Mouse (Mus musculus): ENCODE measurements around the gene Rbm5. TPM values are rescaled to one million over a fixed set of nuclear protein-coding genes. Genes with fewer than 3 reads are reported as not detected.

Gene Rbm5
- polyA plus RNA-seq, 1 experiment from 2014 or later = 212 TPM

GRCm38 (mm10) chr9:107769445-107770000 lies 1.3 kb downstream of the Rbm5 start:
- H3K27ac ChIP-seq (ENCODE audit: low read length) = no peak overlapping the region
- ATAC-seq (ENCODE audit: low read depth) = no peak
- no peaks in the 10 kb centered on the region for H3K9me3 ChIP-seq (ENCODE audit: control insufficient read depth, low read length)

GRCm38 (mm10) chr9:107768851-107769250 lies 1.9 kb downstream of the Rbm5 start:
- Histone ChIP-seq H3K27me3 (ENCODE audit: control insufficient read depth, insufficient read depth, low read depth, low read length) (no peaks in the 10 kb centered on the region), H3K4me2 (ENCODE audit: low read depth, low read length) (peak overlapping the region; percentile 76), H3K9me3 (ENCODE audit: control insufficient read depth, low read length) (no peaks in the 10 kb centered on the region), H3K9ac (ENCODE audit: low read length) (no peak overlapping the region; the same call in 1 of the 2 replicates), H3K4me3 (ENCODE audit: low read length) (no peak overlapping the region), H3K36me3 (ENCODE audit: control insufficient read depth, insufficient read depth, low read length) (peaks cover 36% of the 10 kb centered on the region), H3K27ac (ENCODE audit: low read length) (no peak overlapping the region), H3K4me1 (replicated peaks; ENCODE audit: control insufficient read depth, insufficient read depth, low read length) (peaks cover 9% of the 10 kb centered on the region)
- ATAC-seq (ENCODE audit: low read depth) = no peak
- 83% methylated on average over 5 of the region's 5 CpGs for WGBS

More at GRCm38 (mm10) chr9:107769445-107770000, 1.3 kb downstream of the Rbm5 start:
- peak overlapping the region; percentile 100 for H3K9ac ChIP-seq (ENCODE audit: low read length)
- H3K27me3 ChIP-seq (ENCODE audit: control insufficient read depth, insufficient read depth, low read depth, low read length) = no peaks in the 10 kb centered on the region
- H3K4me3 ChIP-seq (ENCODE audit: low read length) = peak overlapping the region; percentile 96
- H3K4me1 ChIP-seq (replicated peaks; ENCODE audit: control insufficient read depth, insufficient read depth, low read length) = peaks cover 9% of the 10 kb centered on the region
- WGBS = 9% methylated on average over 4 of the region's 4 CpGs
- peaks cover 31% of the 10 kb centered on the region for H3K36me3 ChIP-seq (ENCODE audit: control insufficient read depth, insufficient read depth, low read length)
- peak overlapping the region; percentile 76 for H3K4me2 ChIP-seq (ENCODE audit: low read depth, low read length)

GRCm38 (mm10) chr9:107759593-107759992 lies 11.2 kb downstream of the Rbm5 start:
- Histone ChIP-seq H3K27me3 (ENCODE audit: control insufficient read depth, insufficient read depth, low read depth, low read length) (no peaks in the 10 kb centered on the region), H3K9ac (ENCODE audit: low read length) (no peak overlapping the region), H3K4me1 (replicated peaks; ENCODE audit: control insufficient read depth, insufficient read depth, low read length) (no peaks in the 10 kb centered on the region), H3K4me2 (ENCODE audit: low read depth, low read length) (no peak overlapping the region), H3K9me3 (ENCODE audit: control insufficient read depth, low read length) (no peaks in the 10 kb centered on the region), H3K36me3 (ENCODE audit: control insufficient read depth, insufficient read depth, low read length) (peaks cover 79% of the 10 kb centered on the region), H3K27ac (ENCODE audit: low read length) (no peak overlapping the region), H3K4me3 (ENCODE audit: low read length) (no peak overlapping the region)
- whole genome bisulfite sequencing = 91% methylated on average over 6 of the region's 6 CpGs
- no peak for ATAC-seq (ENCODE audit: low read depth)

- H3K36me3 ChIP-seq (ENCODE audit: control insufficient read depth, insufficient read depth, low read length) = peaks cover 79% of the 10 kb centered on the region
These were observed 20.4 kb downstream of the Rbm5 start for GRCm38 (mm10) chr9:107750378-107750777.

GRCm38 (mm10) chr9:107748063-107748462 lies 22.7 kb downstream of the Rbm5 start:
- no peak for ATAC-seq (ENCODE audit: low read depth)
- WGBS = 94% methylated on average over 3 of the region's 3 CpGs
- Histone ChIP-seq H3K9me3 (ENCODE audit: control insufficient read depth, low read length) (peaks cover 6% of the 10 kb centered on the region; the same call in 1 of the 2 replicates), H3K27ac (ENCODE audit: low read length) (no peak overlapping the region), H3K36me3 (ENCODE audit: control insufficient read depth, insufficient read depth, low read length) (peaks cover 91% of the 10 kb centered on the region), H3K4me1 (replicated peaks; ENCODE audit: control insufficient read depth, insufficient read depth, low read length) (no peaks in the 10 kb centered on the region), H3K9ac (ENCODE audit: low read length) (no peak overlapping the region), H3K4me3 (ENCODE audit: low read length) (no peak overlapping the region), H3K27me3 (ENCODE audit: control insufficient read depth, insufficient read depth, low read depth, low read length) (no peaks in the 10 kb centered on the region), H3K4me2 (ENCODE audit: low read depth, low read length) (no peak overlapping the region)

More at GRCm38 (mm10) chr9:107750378-107750777, 20.4 kb downstream of the Rbm5 start:
- Histone ChIP-seq H3K4me2 (ENCODE audit: low read depth, low read length) (no peak overlapping the region), H3K9me3 (ENCODE audit: control insufficient read depth, low read length) (peaks cover 6% of the 10 kb centered on the region; the same call in 1 of the 2 replicates), H3K27ac (ENCODE audit: low read length) (no peak overlapping the region), H3K9ac (ENCODE audit: low read length) (no peak overlapping the region), H3K27me3 (ENCODE audit: control insufficient read depth, insufficient read depth, low read depth, low read length) (no peaks in the 10 kb centered on the region), H3K4me3 (ENCODE audit: low read length) (no peak overlapping the region), H3K4me1 (replicated peaks; ENCODE audit: control insufficient read depth, insufficient read depth, low read length) (no peaks in the 10 kb centered on the region)
- no peak for ATAC-seq (ENCODE audit: low read depth)
- WGBS = 91% methylated on average over 5 of the region's 5 CpGs

GRCm38 (mm10) chr9:107747310-107747709 lies 23.5 kb downstream of the Rbm5 start:
- H3K4me2 ChIP-seq (ENCODE audit: low read depth, low read length) = no peak overlapping the region
- WGBS = 66% methylated on average over 1 of the region's 1 CpGs
- H3K36me3 ChIP-seq (ENCODE audit: control insufficient read depth, insufficient read depth, low read length) = peaks cover 92% of the 10 kb centered on the region
- no peak overlapping the region for H3K4me3 ChIP-seq (ENCODE audit: low read length)
- ATAC-seq (ENCODE audit: low read depth) = no peak
- no peak overlapping the region for H3K27ac ChIP-seq (ENCODE audit: low read length)
- H3K27me3 ChIP-seq (ENCODE audit: control insufficient read depth, insufficient read depth, low read depth, low read length) = no peaks in the 10 kb centered on the region
- H3K9me3 ChIP-seq (ENCODE audit: control insufficient read depth, low read length) = peaks cover 6% of the 10 kb centered on the region; the same call in 1 of the 2 replicates
- H3K4me1 ChIP-seq (replicated peaks; ENCODE audit: control insufficient read depth, insufficient read depth, low read length) = no peaks in the 10 kb centered on the region
- no peak overlapping the region for H3K9ac ChIP-seq (ENCODE audit: low read length)

- H3K36me3 ChIP-seq (ENCODE audit: control insufficient read depth, insufficient read depth, low read length) = peaks cover 92% of the 10 kb centered on the region
- H3K27me3 ChIP-seq (ENCODE audit: control insufficient read depth, insufficient read depth, low read depth, low read length) = no peaks in the 10 kb centered on the region
- H3K4me2 ChIP-seq (ENCODE audit: low read depth, low read length) = no peak overlapping the region
- no peak for ATAC-seq (ENCODE audit: low read depth)
- H3K9ac ChIP-seq (ENCODE audit: low read length) = no peak overlapping the region
- H3K27ac ChIP-seq (ENCODE audit: low read length) = no peak overlapping the region
- H3K4me1 ChIP-seq (replicated peaks; ENCODE audit: control insufficient read depth, insufficient read depth, low read length) = no peaks in the 10 kb centered on the region
- H3K9me3 ChIP-seq (ENCODE audit: control insufficient read depth, low read length) = peaks cover 6% of the 10 kb centered on the region; the same call in 1 of the 2 replicates
- no peak overlapping the region for H3K4me3 ChIP-seq (ENCODE audit: low read length)
- WGBS = 89% methylated on average over 3 of the region's 3 CpGs
These were observed 24.1 kb downstream of the Rbm5 start for GRCm38 (mm10) chr9:107746679-107747078.

- Histone ChIP-seq H3K9ac (ENCODE audit: low read length) (no peak overlapping the region), H3K4me3 (ENCODE audit: low read length) (no peak overlapping the region), H3K4me2 (ENCODE audit: low read depth, low read length) (no peak overlapping the region), H3K4me1 (replicated peaks; ENCODE audit: control insufficient read depth, insufficient read depth, low read length) (no peaks in the 10 kb centered on the region), H3K36me3 (ENCODE audit: control insufficient read depth, insufficient read depth, low read length) (peaks cover 92% of the 10 kb centered on the region), H3K9me3 (ENCODE audit: control insufficient read depth, low read length) (peaks cover 6% of the 10 kb centered on the region; the same call in 1 of the 2 replicates), H3K27ac (ENCODE audit: low read length) (no peak overlapping the region), H3K27me3 (ENCODE audit: control insufficient read depth, insufficient read depth, low read depth, low read length) (no peaks in the 10 kb centered on the region)
- whole genome bisulfite sequencing = 92% methylated on average over 6 of the region's 6 CpGs
- ATAC-seq (ENCODE audit: low read depth) = no peak
These were observed 26.7 kb downstream of the Rbm5 start for GRCm38 (mm10) chr9:107744061-107744460.

- 40% methylated on average over 4 of the region's 4 CpGs for WGBS
- H3K4me1 ChIP-seq (replicated peaks; ENCODE audit: control insufficient read depth, insufficient read depth, low read length) = peaks cover 26% of the 10 kb centered on the region
- ATAC-seq (ENCODE audit: low read depth) = peak; percentile 43
- no peaks in the 10 kb centered on the region for H3K9me3 ChIP-seq (ENCODE audit: control insufficient read depth, low read length)
- no peak overlapping the region for H3K9ac ChIP-seq (ENCODE audit: low read length)
- H3K27me3 ChIP-seq (ENCODE audit: control insufficient read depth, insufficient read depth, low read depth, low read length) = no peaks in the 10 kb centered on the region; the same call in 1 of the 2 replicates
- no peak overlapping the region for H3K27ac ChIP-seq (ENCODE audit: low read length)
- H3K36me3 ChIP-seq (ENCODE audit: control insufficient read depth, insufficient read depth, low read length) = peaks cover 46% of the 10 kb centered on the region
- no peak overlapping the region for H3K4me3 ChIP-seq (ENCODE audit: low read length)
- no peak overlapping the region for H3K4me2 ChIP-seq (ENCODE audit: low read depth, low read length)
These were observed 32.0 kb downstream of the Rbm5 start for GRCm38 (mm10) chr9:107738841-107739202.
